Comparison of ENCODE assay signal across 17 mouse cellular contexts in the genomic region with DNA sequence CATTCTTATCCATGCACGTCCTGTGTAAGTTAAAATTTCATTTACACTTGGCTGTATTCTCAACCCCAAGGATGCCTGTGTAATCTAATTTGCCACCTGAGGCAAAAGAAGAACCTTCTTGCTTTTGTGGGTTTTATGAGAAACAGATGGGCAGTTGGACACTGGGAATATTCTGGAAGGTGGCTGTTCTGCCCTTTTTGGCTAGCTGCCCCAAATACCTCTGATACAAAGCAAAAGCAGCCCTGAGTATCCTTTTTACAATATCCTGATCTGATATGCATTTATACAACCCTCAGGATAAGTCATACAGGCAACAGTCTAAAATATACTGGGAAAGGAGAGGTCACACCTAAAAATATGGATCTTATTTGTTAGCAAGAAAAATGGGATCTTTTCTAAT.
"Had no signal": no experiment of that assay in that cellular context is flagged by ENCODE, and none has a peak within 500 bp of the region (broad histone marks: within the 10 kb centered on the region; RNA-seq: fewer than 3 reads in every experiment).

No protein-coding gene starts in this region.

- H3K9ac ChIP-seq: limb, embryonic 12.5 days; liver, embryonic 13.5 days; midbrain, embryonic 15.5 days; neural tube, embryonic 12.5 days; neural tube, embryonic 15.5 days; stomach, embryonic 15.5 days had no signal

- H3K4me2 ChIP-seq: limb, embryonic 12.5 days; liver, embryonic 13.5 days; midbrain, embryonic 11.5 days; midbrain, embryonic 15.5 days; neural tube, embryonic 12.5 days; neural tube, embryonic 15.5 days; stomach, embryonic 15.5 days had no signal

- H3K4me1 ChIP-seq: limb, embryonic 12.5 days; liver, embryonic 13.5 days; midbrain, embryonic 15.5 days; neural tube, embryonic 12.5 days; stomach, embryonic 15.5 days had no signal

- H3K27ac ChIP-seq: limb, embryonic 12.5 days; liver, embryonic 13.5 days; midbrain, embryonic 15.5 days; neural tube, embryonic 12.5 days; neural tube, embryonic 15.5 days; stomach, embryonic 15.5 days had no signal

- H3K9me3 ChIP-seq: limb, embryonic 12.5 days; liver, embryonic 13.5 days; midbrain, embryonic 15.5 days; neural tube, embryonic 12.5 days; neural tube, embryonic 15.5 days; stomach, embryonic 15.5 days had no signal

- H3K4me3 ChIP-seq: limb, embryonic 12.5 days; liver, embryonic 13.5 days; midbrain, embryonic 15.5 days; neural tube, embryonic 12.5 days; neural tube, embryonic 15.5 days; stomach, embryonic 15.5 days had no signal

- H3K36me3 ChIP-seq: limb, embryonic 12.5 days; liver, embryonic 13.5 days; midbrain, embryonic 15.5 days; neural tube, embryonic 12.5 days; neural tube, embryonic 15.5 days; stomach, embryonic 15.5 days had no signal

- ATAC-seq: midbrain, embryonic 15.5 days had no signal

- H3K27me3 ChIP-seq: liver, embryonic 13.5 days; midbrain, embryonic 15.5 days; neural tube, embryonic 12.5 days; neural tube, embryonic 15.5 days; stomach, embryonic 15.5 days had no signal

- DNase-seq: kidney, adult 9 months; kidney, postnatal 14 days; kidney, postnatal 4 days; liver, embryonic 13.5 days; lung, adult 2 months; lung, postnatal 14 days; lung, postnatal 4 days; right cerebral cortex, adult 18-20 months; right cerebral cortex, postnatal 14 days; spleen, adult 18-20 months; thymus, postnatal 25 days had no signal
